Mouse (Mus musculus): ENCODE data around the gene Ugt1a7c.

DNA sequence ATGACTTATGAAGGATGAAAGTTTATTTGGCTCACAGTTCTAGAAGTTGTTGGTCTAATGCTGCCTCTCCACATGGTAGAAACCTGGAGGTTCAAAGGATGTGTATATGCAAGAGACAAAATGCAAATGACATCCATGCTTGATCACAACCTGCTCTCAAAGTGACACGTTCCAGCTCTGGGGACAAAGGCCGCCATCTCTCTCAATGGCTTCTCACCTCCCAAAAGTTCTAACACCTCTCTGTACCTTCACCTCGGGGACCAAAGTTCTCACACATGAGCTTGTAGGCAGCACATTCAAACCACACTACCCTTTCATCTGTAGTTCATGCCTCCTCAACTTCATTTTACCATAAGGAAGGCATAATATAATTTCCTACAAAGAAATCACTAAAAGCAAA lies 122.7 kb downstream of the Ugt1a7c start:
- TF ChIP-seq CTCF (IDR thresholded peaks at IDR 0.05; ENCODE audit: insufficient read depth, low read length) = no peak
- TF ChIP-seq POLR2A (IDR thresholded peaks at IDR 0.05; ENCODE audit: borderline replicate concordance, extremely low read depth, low read depth, low read length) = no peak
